ENCODE assay signal across 13 mouse cellular contexts in genomic region chr19:46984726-46985622, GRCm38 (mm10). TPM values are rescaled to one million over a fixed set of nuclear protein-coding genes. Genes with fewer than 3 reads are reported as not detected.
DNase-seq lines count a peak whose midpoint lies in the region; ATAC-seq and TF ChIP-seq lines count a peak whose summit lies in the region.
"Had no signal": no experiment of that assay in that cellular context is flagged by ENCODE, and none has a peak within 500 bp of the region (broad histone marks: within the 10 kb centered on the region; RNA-seq: fewer than 3 reads in every experiment).

No protein-coding gene starts in this region.

- H3K27me3 ChIP-seq in MEL (ENCODE audit: control insufficient read depth in 1 of 2, insufficient read depth in 2 of 2, low read length in 2 of 2) = no peaks in the 10 kb centered on the region
- H3K27me3 ChIP-seq in liver, embryonic 12.5 days (replicated peaks) = no peaks in the 10 kb centered on the region
- H3K27me3 ChIP-seq: neural tube, embryonic 12.5 days had no signal

- peaks cover 0 to 44% of the 10 kb centered on the region in 2 experiments; a peak in 2 of 4 replicates for H3K36me3 ChIP-seq in MEL (ENCODE audit: control insufficient read depth in 1 of 2, insufficient read depth in 2 of 2, low read length in 2 of 2)
- no peaks in the 10 kb centered on the region for H3K36me3 ChIP-seq in liver, embryonic 12.5 days
- H3K36me3 ChIP-seq: neural tube, embryonic 12.5 days had no signal

- no peak for TF ChIP-seq RAD21 in MEL (IDR thresholded peaks at IDR 0.05; ENCODE audit: low read depth, low read length)

- no peak for TF ChIP-seq CTCF in MEL (IDR thresholded peaks at IDR 0.05 in 2 of 3, conservative IDR thresholded peaks at IDR 0.05 in 1 of 3; ENCODE audit: control insufficient read depth in 1 of 3, insufficient read depth in 1 of 3, low read depth in 2 of 3, low read length in 3 of 3, poor library complexity in 1 of 3, severe bottlenecking in 1 of 3)

- 60% methylated on average over 13 of the region's 13 CpGs for WGBS in liver, embryonic 12.5 days (ENCODE audit: insufficient replicate concordance)

- no peaks in the 10 kb centered on the region for H3K9me3 ChIP-seq in MEL (replicated peaks; ENCODE audit: insufficient read depth, low read length)
- no peaks in the 10 kb centered on the region for H3K9me3 ChIP-seq in liver, embryonic 12.5 days (replicated peaks)
- H3K9me3 ChIP-seq: neural tube, embryonic 12.5 days had no signal

- TF ChIP-seq EP300 in MEL (IDR thresholded peaks at IDR 0.05; ENCODE audit: low read depth in 1 of 2, low read length in 2 of 2) = peak in 1 of 2 experiments; percentile 71; a peak in 3 of 4 replicates

- H3K27ac ChIP-seq in MEL (ENCODE audit: control insufficient read depth, low read depth, low read length) = peak overlapping the region; percentile 97
- peak overlapping the region; percentile 94 for H3K27ac ChIP-seq in liver, embryonic 12.5 days
- H3K27ac ChIP-seq: neural tube, embryonic 12.5 days had no signal

- no peak for ATAC-seq in liver, embryonic 12.5 days
- ATAC-seq: intestine, postnatal 0 days had no signal

- H3K4me2 ChIP-seq in liver, embryonic 12.5 days = peak overlapping the region; percentile 64
- H3K4me2 ChIP-seq: neural tube, embryonic 12.5 days had no signal

- DNase-seq in 3T3-L1 (ENCODE audit: low read depth, low spot score) (peak; percentile 45), MEL (ENCODE audit: low read depth, low spot score) (peak; percentile 87)
- peak; percentile 49 to 53 for DNase-seq in lung, postnatal 4 days
- DNase-seq in T-cell, adult 2 months (ENCODE audit: low spot score) = no peak
- no peak for DNase-seq in left cerebral cortex, postnatal 25 days (ENCODE audit: low spot score in 2 of 2)
- DNase-seq in right cerebral cortex, postnatal 36 days (ENCODE audit: low spot score in 2 of 2) = no peak
- no peak for DNase-seq in frontal cortex, postnatal 25 days (ENCODE audit: low spot score in 2 of 2)
- DNase-seq: cerebellum, postnatal 25 days; thymus, adult 18-20 months had no signal

- intact Hi-C loops in left cerebral cortex, postnatal 25 days (cut with DNase I) = no loop called here

- H3K79me2 ChIP-seq in MEL (ENCODE audit: control insufficient read depth, insufficient read depth, low read length, poor library complexity) = peaks cover 6% of the 10 kb centered on the region; the same call in 1 of the 2 replicates

- peak overlapping the region; percentile 83 for H3K9ac ChIP-seq in MEL (ENCODE audit: control insufficient read depth, low read depth, low read length, poor library complexity, severe bottlenecking)
- peak overlapping the region; percentile 36; the same call in 1 of the 2 replicates for H3K9ac ChIP-seq in liver, embryonic 12.5 days
- H3K9ac ChIP-seq: neural tube, embryonic 12.5 days had no signal

- peak overlapping the region; percentile 51 to 65 for H3K4me3 ChIP-seq in MEL (ENCODE audit: control insufficient read depth in 1 of 2, insufficient read depth in 1 of 2, low read depth in 2 of 2, low read length in 2 of 2)
- peak overlapping the region; percentile 18; the same call in 1 of the 2 replicates for H3K4me3 ChIP-seq in liver, embryonic 12.5 days
- H3K4me3 ChIP-seq: neural tube, embryonic 12.5 days had no signal

- TF ChIP-seq POLR2A in MEL (IDR thresholded peaks at IDR 0.05; ENCODE audit: control insufficient read depth in 1 of 2, insufficient read depth in 1 of 2, low read depth in 1 of 2, low read length in 2 of 2, poor library complexity in 1 of 2) = peak; percentile 37 to 52; a peak in 3 of 4 replicates

- peaks cover 18 to 47% of the 10 kb centered on the region in 2 experiments for H3K4me1 ChIP-seq in MEL (ENCODE audit: control insufficient read depth in 1 of 2, insufficient read depth in 2 of 2, low read length in 2 of 2)
- H3K4me1 ChIP-seq in liver, embryonic 12.5 days = peaks cover 90% of the 10 kb centered on the region

TF ChIP-seq in MEL, 35 proteins besides CTCF, POLR2A, EP300 and RAD21:
- TF ChIP-seq ZMIZ1 (IDR thresholded peaks at IDR 0.05; ENCODE audit: low read depth, low read length) (peak; percentile 19; the same call in 1 of the 2 replicates), NRF1 (IDR thresholded peaks at IDR 0.05; ENCODE audit: insufficient read depth, low read depth, low read length, poor library complexity, severe bottlenecking) (no peak), POLR2AphosphoS2 (IDR thresholded peaks at IDR 0.05; ENCODE audit: low read length) (no peak), USF2 (IDR thresholded peaks at IDR 0.05; ENCODE audit: borderline replicate concordance in 1 of 2, insufficient read depth in 1 of 2, low read depth in 1 of 2, low read length in 2 of 2) (no peak), MAFK (IDR thresholded peaks at IDR 0.05; ENCODE audit: borderline replicate concordance, low read depth, low read length) (no peak), UBTF (IDR thresholded peaks at IDR 0.05; ENCODE audit: borderline replicate concordance, insufficient read depth, low read depth, low read length) (no peak), TAL1 (IDR thresholded peaks at IDR 0.05; ENCODE audit: low read length) (peak; percentile 58), MYC (IDR thresholded peaks at IDR 0.05; ENCODE audit: low read depth, low read length) (no peak), POLR2AphosphoS5 (IDR thresholded peaks at IDR 0.05; ENCODE audit: borderline replicate concordance, low read depth, low read length) (no peak), RCOR1 (IDR thresholded peaks at IDR 0.05; ENCODE audit: low read depth, low read length) (peak; percentile 50), TBP (IDR thresholded peaks at IDR 0.05; ENCODE audit: low read depth, low read length) (0 out of 2 replicates have a peak, but pooled peaks have one; percentile 51), SMC3 (IDR thresholded peaks at IDR 0.05; ENCODE audit: low read depth, low read length) (0 out of 2 replicates have a peak, but pooled peaks have one; percentile 4), GATA1 (IDR thresholded peaks at IDR 0.05; ENCODE audit: low read depth, low read length) (0 out of 2 replicates have a peak, but pooled peaks have one; percentile 35), CHD2 (IDR thresholded peaks at IDR 0.05; ENCODE audit: low read length) (no peak), GABPA (IDR thresholded peaks at IDR 0.05; ENCODE audit: low read depth, low read length) (no peak), ETS1 (IDR thresholded peaks at IDR 0.05; ENCODE audit: low read depth, low read length) (0 out of 2 replicates have a peak, but pooled peaks have one; percentile 54), SIN3A (IDR thresholded peaks at IDR 0.05; ENCODE audit: low read length) (peak; percentile 51; the same call in 1 of the 2 replicates), ZKSCAN1 (IDR thresholded peaks at IDR 0.05; ENCODE audit: low read depth, low read length) (no peak), E2F4 (IDR thresholded peaks at IDR 0.05; ENCODE audit: borderline replicate concordance, low read depth, low read length) (no peak), KAT2A (conservative IDR thresholded peaks at IDR 0.05; ENCODE audit: low read depth, low read length) (0 out of 2 replicates have a peak, but pooled peaks have one; percentile 6), MAZ (IDR thresholded peaks at IDR 0.05; ENCODE audit: low read depth, low read length) (peak; percentile 14; the same call in 1 of the 2 replicates), ZC3H11A (IDR thresholded peaks at IDR 0.05; ENCODE audit: low read depth, low read length) (no peak), HCFC1 (IDR thresholded peaks at IDR 0.05; ENCODE audit: low read depth, low read length) (peak; percentile 45), TCF12 (IDR thresholded peaks at IDR 0.05; ENCODE audit: low read depth, low read length) (peak; percentile 37), MYB (IDR thresholded peaks at IDR 0.05; ENCODE audit: low read depth, low read length) (no peak), USF1 (IDR thresholded peaks at IDR 0.05; ENCODE audit: low read depth, low read length) (no peak), MEF2A (IDR thresholded peaks at IDR 0.05; ENCODE audit: extremely low read depth, insufficient replicate concordance, low read depth, low read length, poor library complexity, severe bottlenecking) (no peak), BHLHE40 (IDR thresholded peaks at IDR 0.05; ENCODE audit: borderline replicate concordance, low read depth, low read length) (no peak), MAX (IDR thresholded peaks at IDR 0.05; ENCODE audit: low read length) (no peak), MXI1 (IDR thresholded peaks at IDR 0.05; ENCODE audit: low read depth, low read length) (peak; percentile 34; the same call in 1 of the 2 replicates), NELFE (IDR thresholded peaks at IDR 0.05; ENCODE audit: low read depth, low read length) (no peak; the same call in 1 of the 2 replicates), JUND (IDR thresholded peaks at IDR 0.05; ENCODE audit: low read depth, low read length) (no peak), ZNF384 (IDR thresholded peaks at IDR 0.05; ENCODE audit: low read depth, low read length) (no peak), ELF1 (IDR thresholded peaks at IDR 0.05; ENCODE audit: low read depth, low read length) (0 out of 2 replicates have a peak, but pooled peaks have one; percentile 26), CHD1 (IDR thresholded peaks at IDR 0.05; ENCODE audit: low read depth, low read length) (peak; percentile 93; the same call in 1 of the 2 replicates)
TF ChIP-seq in MEL: peak in this region for 15.

RNA-seq across cellular contexts. Expression of gene Ina, which starts 29.5 kb away (rescaled TPM):
- not detected in 2 replicates for total RNA-seq in MEL (2012; rRNA removed)
- polyA plus RNA-seq in MEL (2012; ENCODE audit: insufficient read depth in 1 of 2, insufficient read length in 2 of 2, low read depth in 1 of 2, low replicate concordance in 2 of 2, missing spikeins in 1 of 2) = not detected
- 0.11 and 0.12 TPM in 2 replicates for polyA plus RNA-seq in liver, embryonic 12.5 days (2016; fragmentation: Nextera tagmentation; extraction: Ambion mirVana)
- total RNA-seq in left cerebral cortex, postnatal 25 days (2021) = 100 to 1,000 TPM; 208 to 211 TPM
- total RNA-seq: gastrocnemius, adult 8-10 months had no signal

RNA-seq across cellular contexts. Expression of gene Nt5c2, which starts 30.0 kb away (rescaled TPM):
- 64.6 and 65.0 TPM in 2 replicates for total RNA-seq in MEL (2012; rRNA removed)
- 100 to 1,000 TPM; 147 to 455 TPM for polyA plus RNA-seq in MEL (2012; ENCODE audit: insufficient read depth in 1 of 2, insufficient read length in 2 of 2, low read depth in 1 of 2, low replicate concordance in 2 of 2, missing spikeins in 1 of 2)
- 67.1 and 78.5 TPM in 2 replicates for polyA plus RNA-seq in liver, embryonic 12.5 days (2016; fragmentation: Nextera tagmentation; extraction: Ambion mirVana)
- total RNA-seq in left cerebral cortex, postnatal 25 days (2021) = 10 to 100 TPM; 73.0 to 74.4 TPM

Comparison
In these comparisons a context has a peak if more than half of its experiments do, and no peak if none do; other contexts are left out.
1. DNase-seq: peak in 3T3-L1 (single experiment), MEL (single experiment) and lung, postnatal 4 days (2 of 2); none in T-cell, adult 2 months (single experiment), left cerebral cortex, postnatal 25 days (0 of 2), right cerebral cortex, postnatal 36 days (0 of 2) and frontal cortex, postnatal 25 days (0 of 2).
2. RNA of gene Ina, which starts 29.5 kb away (total RNA-seq): 208 to 211 TPM in left cerebral cortex, postnatal 25 days; not detected in MEL; every median in the first group is over 100 times any median in the second.